Mouse (Mus musculus) midbrain, embryonic 10.5 days (tissue): ENCODE data around the gene Brat1. TPM values are rescaled to one million over a fixed set of nuclear protein-coding genes. Genes with fewer than 3 reads are reported as not detected.

Experiments used
- DNase-seq: peaks from one replicate; pipeline ENCODE4 v3.0.0-alpha.2; 2017; ENCODE audit warnings: low spot score
- H3K27ac ChIP-seq: fragments of 300-500 bp; sonication (generic); replicated peaks from 2 replicates; pipeline ENCODE4 v1.5.1; 2016; ENCODE audit warnings: mild to moderate bottlenecking
- H3K27me3 ChIP-seq: fragments of 300-500 bp; sonication (generic); 2 replicates; pipeline ENCODE4 v1.6.1; 2016; ENCODE audit warnings: low read depth, mild to moderate bottlenecking; ENCODE audit not compliant: poor library complexity, severe bottlenecking
- H3K36me3 ChIP-seq: fragments of 300-500 bp; sonication (generic); 2 replicates; pipeline ENCODE4 v1.6.1; 2016; ENCODE audit warnings: mild to moderate bottlenecking, moderate library complexity
- H3K4me1 ChIP-seq: fragments of 300-500 bp; sonication (generic); 2 replicates; pipeline ENCODE4 v1.6.1; 2016
- H3K4me3 ChIP-seq: fragments of 300-500 bp; sonication (generic); 2 replicates; pipeline ENCODE4 v1.5.1; 2016; ENCODE audit warnings: mild to moderate bottlenecking, moderate library complexity
- H3K9me3 ChIP-seq: fragments of 300-500 bp; sonication (generic); replicated peaks from 2 replicates; pipeline ENCODE4 v1.6.1; 2016; ENCODE audit warnings: mild to moderate bottlenecking
- WGBS: fragments of 180-500 bp; shearing (Covaris S2); methylation state at CpG from one replicate; pipeline ENCODE4 v1.1.7; 2016; 5-methylcytosine and 5-hydroxymethylcytosine counted together
- polyA plus RNA-seq: library from polyadenylated mRNA; unstranded; fragments of >200 nt; fragmentation: Nextera tagmentation; extraction: Ambion mirVana; gene quantifications from 2 replicates; pipeline ENCODE4 v1.2.1, GENCODE M21; 2016

Gene Brat1
- polyA plus RNA-seq, 1 experiment from 2014 or later, result 22.3 TPM

GRCm38 (mm10) chr5:140758864-140759263 lies 54.1 kb downstream of the Brat1 start:
- DNase-seq, result no peak
- peaks cover 54% of the 10 kb centered on the region for H3K36me3 ChIP-seq
- no peaks in the 10 kb centered on the region for H3K27me3 ChIP-seq

GRCm38 (mm10) chr5:140762540-140762939 lies 57.7 kb downstream of the Brat1 start:
- H3K4me1 ChIP-seq, result peaks cover 9% of the 10 kb centered on the region
- H3K27ac ChIP-seq, result no peak overlapping the region
- no peaks in the 10 kb centered on the region for H3K9me3 ChIP-seq
- no peak overlapping the region for H3K4me3 ChIP-seq
- H3K27me3 ChIP-seq, result no peaks in the 10 kb centered on the region
- WGBS, result 88% methylated on average over 4 of the region's 4 CpGs
- peaks cover 48% of the 10 kb centered on the region for H3K36me3 ChIP-seq
- no peak for DNase-seq

More at GRCm38 (mm10) chr5:140758864-140759263, 54.1 kb downstream of the Brat1 start:
- 82% methylated on average over 8 of the region's 8 CpGs for WGBS
- Histone ChIP-seq H3K4me1 (no peaks in the 10 kb centered on the region), H3K27ac (no peak overlapping the region), H3K9me3 (no peaks in the 10 kb centered on the region), H3K4me3 (no peak overlapping the region)

- peak overlapping the region; percentile 63 for H3K27ac ChIP-seq
- H3K36me3 ChIP-seq, result peaks cover 26% of the 10 kb centered on the region
- WGBS, result 76% methylated on average over 6 of the region's 6 CpGs
- peaks cover 27% of the 10 kb centered on the region for H3K4me1 ChIP-seq
- H3K9me3 ChIP-seq, result no peaks in the 10 kb centered on the region
- H3K27me3 ChIP-seq, result no peaks in the 10 kb centered on the region
- no peak for DNase-seq
- H3K4me3 ChIP-seq, result no peak overlapping the region
Observed at GRCm38 (mm10) chr5:140764921-140765613, 60.3 kb downstream of the Brat1 start.

- no peaks in the 10 kb centered on the region for H3K27me3 ChIP-seq
- peaks cover 13% of the 10 kb centered on the region for H3K36me3 ChIP-seq
- no peak overlapping the region; the same call in 1 of the 2 replicates for H3K27ac ChIP-seq
- no peaks in the 10 kb centered on the region for H3K9me3 ChIP-seq
- 90% methylated on average over 4 of the region's 4 CpGs for WGBS
- no peak for DNase-seq
- no peak overlapping the region for H3K4me3 ChIP-seq
- peaks cover 34% of the 10 kb centered on the region for H3K4me1 ChIP-seq
Observed at GRCm38 (mm10) chr5:140766566-140766965, 61.8 kb downstream of the Brat1 start.

- Histone ChIP-seq H3K4me3 (peak overlapping the region; percentile 24; the same call in 1 of the 2 replicates), H3K4me1 (peaks cover 42% of the 10 kb centered on the region), H3K27me3 (no peaks in the 10 kb centered on the region), H3K27ac (peak overlapping the region; percentile 90), H3K9me3 (no peaks in the 10 kb centered on the region), H3K36me3 (0 out of 2 replicates have a peak, but pooled peaks cover 2% of the 10 kb centered on the region)
- peak; percentile 67 for DNase-seq
- WGBS, result 22% methylated on average over 9 of the region's 9 CpGs
Observed at GRCm38 (mm10) chr5:140767704-140768141, 62.9 kb downstream of the Brat1 start.

- Histone ChIP-seq H3K4me1 (peaks cover 42% of the 10 kb centered on the region), H3K9me3 (no peaks in the 10 kb centered on the region), H3K36me3 (0 out of 2 replicates have a peak, but pooled peaks cover 2% of the 10 kb centered on the region), H3K27ac (peak overlapping the region; percentile 90), H3K27me3 (no peaks in the 10 kb centered on the region), H3K4me3 (0 out of 2 replicates have a peak overlapping the region, but pooled peaks have one; percentile 24)
- DNase-seq, result no peak
- WGBS, result 96% methylated on average over 5 of the region's 5 CpGs
Observed at GRCm38 (mm10) chr5:140768333-140768732, 63.5 kb downstream of the Brat1 start.

Other genes starting within 250 kb of the Brat1 start
- gene Chst12, start 199.5 kb upstream of the Brat1 start, polyA plus RNA-seq, result 14.7 and 16.1 TPM in 2 replicates
- gene Grifin, start 139.9 kb upstream of the Brat1 start, polyA plus RNA-seq, result 0.62 and 0.63 TPM in 2 replicates
- 43.7 and 50.8 TPM in 2 replicates for gene Lfng, start 97.7 kb upstream of the Brat1 start, polyA plus RNA-seq
- gene Ttyh3, start 56.0 kb upstream of the Brat1 start, polyA plus RNA-seq, result 28.6 and 36.2 TPM in 2 replicates
- 23.6 and 27.6 TPM in 2 replicates for gene Iqce, start 2.6 kb upstream of the Brat1 start, polyA plus RNA-seq
- 0.78 and 1.2 TPM in 2 replicates for gene Amz1, start 19.1 kb downstream of the Brat1 start, polyA plus RNA-seq
- 7.7 and 8.0 TPM in 2 replicates for gene Gna12, start 125.4 kb downstream of the Brat1 start, polyA plus RNA-seq